ENCODE assay signal across 35 mouse cellular contexts in the genomic region with DNA sequence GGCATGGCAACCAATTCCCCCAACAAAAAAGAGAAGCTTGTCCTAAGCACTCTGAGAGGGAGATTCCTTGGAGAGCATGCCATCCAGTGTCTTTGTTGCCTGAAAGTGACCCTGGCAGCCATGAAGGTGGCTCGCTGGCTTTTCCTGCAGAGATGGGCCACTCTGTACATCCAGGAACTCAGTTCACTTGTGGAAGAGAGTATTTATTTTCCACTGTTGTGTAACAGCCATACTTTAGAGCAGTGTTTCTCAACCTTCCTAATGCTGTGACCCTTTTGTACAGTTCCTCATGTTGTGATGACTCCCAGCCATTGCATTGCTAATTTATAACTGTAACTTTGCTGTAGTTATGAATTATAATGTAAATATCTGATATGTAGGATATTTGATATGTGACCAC. TPM values are rescaled to one million over a fixed set of nuclear protein-coding genes. Genes with fewer than 3 reads are reported as not detected.
A peak's percentile ranks its signal among the peaks of the same experiment; 100 is the strongest.
DNase-seq lines count a peak whose midpoint lies in the region; ATAC-seq and TF ChIP-seq lines count a peak whose summit lies in the region.
"Had no signal": no experiment of that assay in that cellular context is flagged by ENCODE, and none has a peak within 500 bp of the region (broad histone marks: within the 10 kb centered on the region; RNA-seq: fewer than 3 reads in every experiment).

No protein-coding gene starts in this region.

- DNase-seq in lung, postnatal 0 days (ENCODE audit: low spot score) = peak; percentile 38
- no peak for DNase-seq in lung, postnatal 10 days
- DNase-seq in 416B (ENCODE audit: low read depth) = peak; percentile 30
- no peak for DNase-seq in thymus, adult 18-20 months
- no peak for DNase-seq in hindbrain, embryonic 10.5 days (ENCODE audit: low spot score)
- DNase-seq: adrenal gland, postnatal 10 days; adrenal gland, postnatal 36 days; B cell, adult 2 months; cerebellum, adult 11-12 months; cerebellum, adult 8-10 months; cerebellum, postnatal 10 days; cerebellum, postnatal 36 days; gastrocnemius, postnatal 25 days; heart, adult 2 months; heart, postnatal 14 days; heart, postnatal 4 days had no signal

- H3K9me3 ChIP-seq in lung, postnatal 0 days (ENCODE audit: low read length) = no peaks in the 10 kb centered on the region
- no peaks in the 10 kb centered on the region for H3K9me3 ChIP-seq in kidney, embryonic 15.5 days (replicated peaks)
- no peaks in the 10 kb centered on the region for H3K9me3 ChIP-seq in hindbrain, embryonic 10.5 days
- H3K9me3 ChIP-seq: G1E; heart, embryonic 10.5 days; heart, embryonic 13.5 days; hindbrain, embryonic 12.5 days; hindbrain, embryonic 15.5 days had no signal

- no peak overlapping the region for H3K4me3 ChIP-seq in lung, postnatal 0 days (ENCODE audit: low read depth, low read length)
- H3K4me3 ChIP-seq in kidney, embryonic 15.5 days (replicated peaks) = no peak overlapping the region
- H3K4me3 ChIP-seq in hindbrain, embryonic 10.5 days = no peak overlapping the region
- H3K4me3 ChIP-seq: heart, adult 2 months; heart, embryonic 10.5 days; heart, embryonic 13.5 days; hindbrain, embryonic 12.5 days; hindbrain, embryonic 15.5 days had no signal

- no peak; the same call in 1 of the 2 replicates for ATAC-seq in lung, postnatal 0 days
- ATAC-seq in granulocyte monocyte progenitor cell, adult 5-6 weeks (replicated peaks; ENCODE audit: poor library complexity, severe bottlenecking) = peak; percentile 67
- 0 out of 2 replicates have a peak, but pooled peaks have one; percentile 51 for ATAC-seq in monocyte, adult 5-6 weeks (replicated peaks; ENCODE audit: insufficient number of reproducible peaks, low FRiP score, low TSS enrichment, poor library complexity, severe bottlenecking)
- ATAC-seq in kidney, embryonic 15.5 days (replicated peaks; ENCODE audit: low FRiP score) = no peak
- ATAC-seq: forebrain, embryonic 14.5 days; Patski had no signal

- H3K9ac ChIP-seq in lung, postnatal 0 days (replicated peaks; ENCODE audit: low read depth) = no peak overlapping the region
- H3K9ac ChIP-seq in kidney, embryonic 15.5 days = no peak overlapping the region
- H3K9ac ChIP-seq: heart, embryonic 13.5 days; hindbrain, embryonic 12.5 days; hindbrain, embryonic 15.5 days had no signal

- H3K4me2 ChIP-seq in lung, postnatal 0 days (replicated peaks; ENCODE audit: low read depth, low read length) = no peak overlapping the region
- H3K4me2 ChIP-seq in kidney, embryonic 15.5 days = no peak overlapping the region
- H3K4me2 ChIP-seq: heart, embryonic 13.5 days; hindbrain, embryonic 12.5 days; hindbrain, embryonic 15.5 days had no signal

- no peak for TF ChIP-seq CTCF in lung, postnatal 0 days (IDR thresholded peaks at IDR 0.05)

- no peaks in the 10 kb centered on the region for H3K27me3 ChIP-seq in lung, postnatal 0 days (replicated peaks; ENCODE audit: insufficient read depth, low read length)
- no peaks in the 10 kb centered on the region for H3K27me3 ChIP-seq in kidney, embryonic 15.5 days
- no peaks in the 10 kb centered on the region for H3K27me3 ChIP-seq in hindbrain, embryonic 10.5 days (ENCODE audit: insufficient read depth, poor library complexity, severe bottlenecking)
- H3K27me3 ChIP-seq: CH12.LX; heart, embryonic 13.5 days; hindbrain, embryonic 12.5 days; hindbrain, embryonic 15.5 days; Patski had no signal

- no peaks in the 10 kb centered on the region for H3K36me3 ChIP-seq in lung, postnatal 0 days (ENCODE audit: insufficient read depth, low read length)
- H3K36me3 ChIP-seq in kidney, embryonic 15.5 days = no peaks in the 10 kb centered on the region
- no peaks in the 10 kb centered on the region for H3K36me3 ChIP-seq in hindbrain, embryonic 10.5 days
- H3K36me3 ChIP-seq: G1E; heart, embryonic 10.5 days; heart, embryonic 13.5 days; hindbrain, embryonic 12.5 days; hindbrain, embryonic 15.5 days had no signal

- no peak for TF ChIP-seq EP300 in lung, postnatal 0 days (IDR thresholded peaks at IDR 0.05)

- no peak overlapping the region for H3K27ac ChIP-seq in lung, postnatal 0 days (ENCODE audit: low read length)
- H3K27ac ChIP-seq in kidney, embryonic 15.5 days = no peak overlapping the region
- H3K27ac ChIP-seq in hindbrain, embryonic 10.5 days = no peak overlapping the region
- H3K27ac ChIP-seq: heart, adult 2 months; heart, embryonic 10.5 days; heart, embryonic 13.5 days; hindbrain, embryonic 12.5 days; hindbrain, embryonic 15.5 days had no signal

- no peaks in the 10 kb centered on the region for H3K4me1 ChIP-seq in lung, postnatal 0 days (ENCODE audit: insufficient read depth, low read depth, low read length)
- H3K4me1 ChIP-seq in kidney, embryonic 15.5 days = no peaks in the 10 kb centered on the region
- no peaks in the 10 kb centered on the region; the same call in 1 of the 2 replicates for H3K4me1 ChIP-seq in hindbrain, embryonic 10.5 days (replicated peaks)
- H3K4me1 ChIP-seq: heart, embryonic 10.5 days; heart, embryonic 13.5 days; hindbrain, embryonic 12.5 days; hindbrain, embryonic 15.5 days had no signal

- 50% methylated on average over 1 of the region's 1 CpGs for whole genome bisulfite sequencing in lung, postnatal 0 days
- WGBS in kidney, embryonic 15.5 days = 83% methylated on average over 1 of the region's 1 CpGs
- WGBS in hindbrain, embryonic 10.5 days = 58% methylated on average over 1 of the region's 1 CpGs

RNA-seq across cellular contexts. Expression of a gene that starts 2.6 kb away (rescaled TPM):
- 0.07 and 0.08 TPM in 2 replicates for polyA plus RNA-seq in lung, postnatal 0 days (2015; fragmentation: Nextera tagmentation; extraction: Ambion mirVana)
- 0.28 TPM in 1 of 2 replicates, not detected in the other for total RNA-seq in granulocyte monocyte progenitor cell, adult 5-6 weeks (2014; fragmentation: Nextera tagmentation)
- total RNA-seq in granulocyte monocyte progenitor cell, adult 5-6 weeks (2017) = not detected in 2 replicates
- total RNA-seq in monocyte, adult 5-6 weeks (2017) = not detected in 3 replicates
- polyA plus RNA-seq in kidney, embryonic 15.5 days (2015; fragmentation: Nextera tagmentation; extraction: Ambion mirVana) = not detected in 2 replicates
- not detected in 2 replicates for polyA plus RNA-seq in hindbrain, embryonic 10.5 days (2016; fragmentation: Nextera tagmentation; extraction: Ambion mirVana)
- total RNA-seq: adrenal gland, adult 18-20 months; adrenal gland, postnatal 10 days; adrenal gland, postnatal 36 days; CH12.LX; gastrocnemius, adult 8-10 months; gastrocnemius, postnatal 25 days; heart, adult 2 months; heart, postnatal 14 days; heart, postnatal 4 days had no signal
- polyA plus RNA-seq: embryonic facial prominence, embryonic 11.5 days; embryonic facial prominence, embryonic 14.5 days; forebrain, embryonic 11.5 days; forebrain, embryonic 14.5 days; G1E; gonadal fat pad, adult 2 months; heart, adult 2 months; heart, embryonic 10.5 days; heart, embryonic 13.5 days; hindbrain, embryonic 12.5 days had no signal

RNA-seq across cellular contexts. Expression of a gene that starts 22.8 kb away (rescaled TPM):
- 3.2 and 4.0 TPM in 2 replicates for polyA plus RNA-seq in lung, postnatal 0 days (2015; fragmentation: Nextera tagmentation; extraction: Ambion mirVana)
- 13.1 and 15.1 TPM in 2 replicates for total RNA-seq in granulocyte monocyte progenitor cell, adult 5-6 weeks (2014; fragmentation: Nextera tagmentation)
- 5.2 and 9.0 TPM in 2 replicates for total RNA-seq in granulocyte monocyte progenitor cell, adult 5-6 weeks (2017)
- 5.3 to 8.1 TPM (median 5.7 TPM) in 3 replicates for total RNA-seq in monocyte, adult 5-6 weeks (2017)
- polyA plus RNA-seq in kidney, embryonic 15.5 days (2015; fragmentation: Nextera tagmentation; extraction: Ambion mirVana) = 0.66 and 0.77 TPM in 2 replicates
- 0.36 and 0.52 TPM in 2 replicates for polyA plus RNA-seq in hindbrain, embryonic 10.5 days (2016; fragmentation: Nextera tagmentation; extraction: Ambion mirVana)
- total RNA-seq: CH12.LX had no signal
- polyA plus RNA-seq: embryonic facial prominence, embryonic 11.5 days; G1E had no signal

RNA-seq across cellular contexts. Expression of a gene that starts 30.1 kb away (rescaled TPM):
- polyA plus RNA-seq in lung, postnatal 0 days (2015; fragmentation: Nextera tagmentation; extraction: Ambion mirVana) = 0.08 and 0.27 TPM in 2 replicates
- total RNA-seq in granulocyte monocyte progenitor cell, adult 5-6 weeks (2014; fragmentation: Nextera tagmentation) = 1.4 TPM in 1 of 2 replicates, not detected in the other
- 0.17 and 0.98 TPM in 2 replicates for total RNA-seq in granulocyte monocyte progenitor cell, adult 5-6 weeks (2017)
- total RNA-seq in monocyte, adult 5-6 weeks (2017) = 0.43 TPM in 1 of 3 replicates, not detected in the others
- polyA plus RNA-seq in kidney, embryonic 15.5 days (2015; fragmentation: Nextera tagmentation; extraction: Ambion mirVana) = 0.21 TPM in 1 of 2 replicates, not detected in the other
- 0.76 and 1.1 TPM in 2 replicates for polyA plus RNA-seq in hindbrain, embryonic 10.5 days (2016; fragmentation: Nextera tagmentation; extraction: Ambion mirVana)
- total RNA-seq: CH12.LX; gastrocnemius, adult 8-10 months; gastrocnemius, postnatal 25 days; heart, adult 2 months; heart, postnatal 14 days; heart, postnatal 4 days had no signal
- polyA plus RNA-seq: G1E; heart, adult 2 months; heart, embryonic 13.5 days; heart, embryonic 16.5 days had no signal

RNA-seq across cellular contexts. Expression of a gene that starts 34.7 kb away (rescaled TPM):
- polyA plus RNA-seq in lung, postnatal 0 days (2015; fragmentation: Nextera tagmentation; extraction: Ambion mirVana) = 8.5 and 9.0 TPM in 2 replicates
- 5.6 and 8.7 TPM in 2 replicates for total RNA-seq in granulocyte monocyte progenitor cell, adult 5-6 weeks (2014; fragmentation: Nextera tagmentation)
- 5.5 and 9.5 TPM in 2 replicates for total RNA-seq in granulocyte monocyte progenitor cell, adult 5-6 weeks (2017)
- 3.4 to 6.1 TPM (median 5.4 TPM) in 3 replicates for total RNA-seq in monocyte, adult 5-6 weeks (2017)
- 15.3 and 16.8 TPM in 2 replicates for polyA plus RNA-seq in kidney, embryonic 15.5 days (2015; fragmentation: Nextera tagmentation; extraction: Ambion mirVana)
- 17.5 and 19.1 TPM in 2 replicates for polyA plus RNA-seq in hindbrain, embryonic 10.5 days (2016; fragmentation: Nextera tagmentation; extraction: Ambion mirVana)

RNA-seq across cellular contexts. Expression of a gene that starts 53.1 kb away (rescaled TPM):
- 0.31 and 0.39 TPM in 2 replicates for polyA plus RNA-seq in lung, postnatal 0 days (2015; fragmentation: Nextera tagmentation; extraction: Ambion mirVana)
- not detected in 2 replicates for total RNA-seq in granulocyte monocyte progenitor cell, adult 5-6 weeks (2014; fragmentation: Nextera tagmentation)
- not detected in 2 replicates for total RNA-seq in granulocyte monocyte progenitor cell, adult 5-6 weeks (2017)
- total RNA-seq in monocyte, adult 5-6 weeks (2017) = not detected in 3 replicates
- not detected in 2 replicates for polyA plus RNA-seq in kidney, embryonic 15.5 days (2015; fragmentation: Nextera tagmentation; extraction: Ambion mirVana)
- not detected in 2 replicates for polyA plus RNA-seq in hindbrain, embryonic 10.5 days (2016; fragmentation: Nextera tagmentation; extraction: Ambion mirVana)
- total RNA-seq: adrenal gland, adult 18-20 months; adrenal gland, postnatal 36 days; CH12.LX; G1E; gastrocnemius, postnatal 25 days; heart, postnatal 14 days; heart, postnatal 4 days had no signal
- polyA plus RNA-seq: cortical plate, adult 2 months; embryonic facial prominence, embryonic 11.5 days; forebrain, embryonic 11.5 days; forebrain, embryonic 14.5 days; G1E; gonadal fat pad, adult 2 months; heart, embryonic 10.5 days; heart, embryonic 13.5 days; heart, embryonic 16.5 days; hindbrain, embryonic 12.5 days; hindbrain, embryonic 15.5 days; Patski had no signal

Comparison
In these comparisons a context has a peak if more than half of its experiments do, and no peak if none do; other contexts are left out.
1. DNase-seq: peak in lung, postnatal 0 days (single experiment) and 416B (single experiment); none in lung, postnatal 10 days (single experiment), thymus, adult 18-20 months (0 of 2) and hindbrain, embryonic 10.5 days (single experiment).
2. ATAC-seq: peak in granulocyte monocyte progenitor cell, adult 5-6 weeks (single experiment) and monocyte, adult 5-6 weeks (single experiment); none in lung, postnatal 0 days (single experiment) and kidney, embryonic 15.5 days (single experiment).